Mouse (Mus musculus): ENCODE measurements around the gene Cntnap2. TPM values are rescaled to one million over a fixed set of nuclear protein-coding genes. Genes with fewer than 3 reads are reported as not detected.

Gene Cntnap2
- polyA plus RNA-seq, 1 experiment from 2014 or later, result 1.3 TPM

- Histone ChIP-seq H3K9me3 (ENCODE audit: control insufficient read depth, low read length) (no peaks in the 10 kb centered on the region), H3K4me1 (replicated peaks; ENCODE audit: control insufficient read depth, insufficient read depth, low read length) (no peaks in the 10 kb centered on the region), H3K36me3 (ENCODE audit: control insufficient read depth, insufficient read depth, low read length) (no peaks in the 10 kb centered on the region), H3K27me3 (replicated peaks; ENCODE audit: control insufficient read depth, insufficient read depth, low read length) (no peaks in the 10 kb centered on the region), H3K4me2 (ENCODE audit: low read length) (no peak overlapping the region), H3K4me3 (ENCODE audit: low read depth, low read length) (no peak overlapping the region), H3K9ac (ENCODE audit: low read length) (no peak overlapping the region), H3K27ac (ENCODE audit: low read depth) (no peak overlapping the region)
- ATAC-seq (replicated peaks; ENCODE audit: low FRiP score, low TSS enrichment, low read depth) (no peak), DNase-seq (ENCODE audit: low spot score) (no peak)
These were observed 529.9 kb downstream of the Cntnap2 start for GRCm38 (mm10) chr6:45589084-45589483.

- Histone ChIP-seq H3K27me3 (replicated peaks; ENCODE audit: control insufficient read depth, insufficient read depth, low read length) (no peaks in the 10 kb centered on the region), H3K9ac (ENCODE audit: low read length) (no peak overlapping the region), H3K4me2 (ENCODE audit: low read length) (no peak overlapping the region), H3K36me3 (ENCODE audit: control insufficient read depth, insufficient read depth, low read length) (no peaks in the 10 kb centered on the region), H3K9me3 (ENCODE audit: control insufficient read depth, low read length) (0 out of 2 replicates have a peak, but pooled peaks cover 2% of the 10 kb centered on the region), H3K4me3 (ENCODE audit: low read depth, low read length) (no peak overlapping the region), H3K27ac (ENCODE audit: low read depth) (no peak overlapping the region), H3K4me1 (replicated peaks; ENCODE audit: control insufficient read depth, insufficient read depth, low read length) (no peaks in the 10 kb centered on the region)
- ATAC-seq (replicated peaks; ENCODE audit: low FRiP score, low TSS enrichment, low read depth) (no peak), DNase-seq (ENCODE audit: low spot score) (no peak)
These were observed 587.9 kb downstream of the Cntnap2 start for GRCm38 (mm10) chr6:45647017-45647416.

- no peak for DNase-seq (ENCODE audit: low spot score)
- Histone ChIP-seq H3K4me2 (ENCODE audit: low read length) (no peak overlapping the region), H3K9ac (ENCODE audit: low read length) (no peak overlapping the region), H3K36me3 (ENCODE audit: control insufficient read depth, insufficient read depth, low read length) (no peaks in the 10 kb centered on the region), H3K9me3 (ENCODE audit: control insufficient read depth, low read length) (0 out of 2 replicates have a peak, but pooled peaks cover 2% of the 10 kb centered on the region), H3K27ac (ENCODE audit: low read depth) (no peak overlapping the region), H3K4me1 (replicated peaks; ENCODE audit: control insufficient read depth, insufficient read depth, low read length) (no peaks in the 10 kb centered on the region), H3K4me3 (ENCODE audit: low read depth, low read length) (no peak overlapping the region), H3K27me3 (replicated peaks; ENCODE audit: control insufficient read depth, insufficient read depth, low read length) (no peaks in the 10 kb centered on the region)
- no peak for ATAC-seq (replicated peaks; ENCODE audit: low FRiP score, low TSS enrichment, low read depth)
- WGBS, result 91% methylated on average over 2 of the region's 2 CpGs
These were observed 589.3 kb downstream of the Cntnap2 start for GRCm38 (mm10) chr6:45648419-45648818.

GRCm38 (mm10) chr6:45700287-45700686 is 641.1 kb downstream of the Cntnap2 start:
- no peak for DNase-seq (ENCODE audit: low spot score)
- Histone ChIP-seq H3K36me3 (ENCODE audit: control insufficient read depth, insufficient read depth, low read length) (no peaks in the 10 kb centered on the region), H3K4me1 (replicated peaks; ENCODE audit: control insufficient read depth, insufficient read depth, low read length) (no peaks in the 10 kb centered on the region), H3K27me3 (replicated peaks; ENCODE audit: control insufficient read depth, insufficient read depth, low read length) (no peaks in the 10 kb centered on the region), H3K27ac (ENCODE audit: low read depth) (no peak overlapping the region), H3K9me3 (ENCODE audit: control insufficient read depth, low read length) (no peaks in the 10 kb centered on the region), H3K9ac (ENCODE audit: low read length) (no peak overlapping the region), H3K4me2 (ENCODE audit: low read length) (no peak overlapping the region), H3K4me3 (ENCODE audit: low read depth, low read length) (no peak overlapping the region)
- no peak for ATAC-seq (replicated peaks; ENCODE audit: low FRiP score, low TSS enrichment, low read depth)

GRCm38 (mm10) chr6:45791612-45792011 is 732.5 kb downstream of the Cntnap2 start:
- no peak overlapping the region for H3K9ac ChIP-seq (ENCODE audit: low read length)
- no peak overlapping the region for H3K4me2 ChIP-seq (ENCODE audit: low read length)
- no peaks in the 10 kb centered on the region for H3K4me1 ChIP-seq (replicated peaks; ENCODE audit: control insufficient read depth, insufficient read depth, low read length)
- no peaks in the 10 kb centered on the region for H3K9me3 ChIP-seq (ENCODE audit: control insufficient read depth, low read length)
- no peaks in the 10 kb centered on the region for H3K36me3 ChIP-seq (ENCODE audit: control insufficient read depth, insufficient read depth, low read length)
- DNase-seq (ENCODE audit: low spot score) (no peak), ATAC-seq (replicated peaks; ENCODE audit: low FRiP score, low TSS enrichment, low read depth) (no peak)
- no peak overlapping the region for H3K4me3 ChIP-seq (ENCODE audit: low read depth, low read length)
- no peak overlapping the region for H3K27ac ChIP-seq (ENCODE audit: low read depth)
- no peaks in the 10 kb centered on the region for H3K27me3 ChIP-seq (replicated peaks; ENCODE audit: control insufficient read depth, insufficient read depth, low read length)

- 80% methylated on average over 4 of the region's 4 CpGs for WGBS
These were observed 782.6 kb downstream of the Cntnap2 start for GRCm38 (mm10) chr6:45841626-45842341.

GRCm38 (mm10) chr6:45843736-45844135 is 784.6 kb downstream of the Cntnap2 start:
- H3K9ac ChIP-seq (ENCODE audit: low read length), result no peak overlapping the region
- H3K27me3 ChIP-seq (replicated peaks; ENCODE audit: control insufficient read depth, insufficient read depth, low read length), result no peaks in the 10 kb centered on the region
- H3K9me3 ChIP-seq (ENCODE audit: control insufficient read depth, low read length), result no peaks in the 10 kb centered on the region
- no peak overlapping the region for H3K4me2 ChIP-seq (ENCODE audit: low read length)
- no peaks in the 10 kb centered on the region for H3K4me1 ChIP-seq (replicated peaks; ENCODE audit: control insufficient read depth, insufficient read depth, low read length)
- no peak overlapping the region for H3K27ac ChIP-seq (ENCODE audit: low read depth)
- H3K4me3 ChIP-seq (ENCODE audit: low read depth, low read length), result no peak overlapping the region
- 85% methylated on average over 1 of the region's 1 CpGs for WGBS
- no peaks in the 10 kb centered on the region for H3K36me3 ChIP-seq (ENCODE audit: control insufficient read depth, insufficient read depth, low read length)
- no peak for ATAC-seq (replicated peaks; ENCODE audit: low FRiP score, low TSS enrichment, low read depth)
- no peak for DNase-seq (ENCODE audit: low spot score)

More at GRCm38 (mm10) chr6:45841626-45842341, 782.6 kb downstream of the Cntnap2 start:
- no peak overlapping the region for H3K4me2 ChIP-seq (ENCODE audit: low read length)
- DNase-seq (ENCODE audit: low spot score), result no peak
- no peaks in the 10 kb centered on the region for H3K36me3 ChIP-seq (ENCODE audit: control insufficient read depth, insufficient read depth, low read length)
- no peaks in the 10 kb centered on the region for H3K9me3 ChIP-seq (ENCODE audit: control insufficient read depth, low read length)
- ATAC-seq (replicated peaks; ENCODE audit: low FRiP score, low TSS enrichment, low read depth), result no peak
- no peaks in the 10 kb centered on the region for H3K27me3 ChIP-seq (replicated peaks; ENCODE audit: control insufficient read depth, insufficient read depth, low read length)
- H3K4me1 ChIP-seq (replicated peaks; ENCODE audit: control insufficient read depth, insufficient read depth, low read length), result no peaks in the 10 kb centered on the region
- no peak overlapping the region for H3K27ac ChIP-seq (ENCODE audit: low read depth)
- no peak overlapping the region for H3K4me3 ChIP-seq (ENCODE audit: low read depth, low read length)
- no peak overlapping the region for H3K9ac ChIP-seq (ENCODE audit: low read length)

GRCm38 (mm10) chr6:45871409-45871992 is 812.3 kb downstream of the Cntnap2 start:
- DNase-seq (ENCODE audit: low spot score) (no peak), ATAC-seq (replicated peaks; ENCODE audit: low FRiP score, low TSS enrichment, low read depth) (no peak)
- WGBS, result 68% methylated on average over 3 of the region's 3 CpGs
- Histone ChIP-seq H3K9ac (ENCODE audit: low read length) (no peak overlapping the region), H3K27me3 (replicated peaks; ENCODE audit: control insufficient read depth, insufficient read depth, low read length) (no peaks in the 10 kb centered on the region), H3K27ac (ENCODE audit: low read depth) (no peak overlapping the region), H3K36me3 (ENCODE audit: control insufficient read depth, insufficient read depth, low read length) (no peaks in the 10 kb centered on the region), H3K9me3 (ENCODE audit: control insufficient read depth, low read length) (no peaks in the 10 kb centered on the region), H3K4me3 (ENCODE audit: low read depth, low read length) (no peak overlapping the region), H3K4me2 (ENCODE audit: low read length) (no peak overlapping the region), H3K4me1 (replicated peaks; ENCODE audit: control insufficient read depth, insufficient read depth, low read length) (no peaks in the 10 kb centered on the region)

- Histone ChIP-seq H3K9me3 (ENCODE audit: control insufficient read depth, low read length) (no peaks in the 10 kb centered on the region), H3K4me2 (ENCODE audit: low read length) (no peak overlapping the region), H3K4me3 (ENCODE audit: low read depth, low read length) (no peak overlapping the region), H3K9ac (ENCODE audit: low read length) (no peak overlapping the region), H3K27me3 (replicated peaks; ENCODE audit: control insufficient read depth, insufficient read depth, low read length) (no peaks in the 10 kb centered on the region), H3K36me3 (ENCODE audit: control insufficient read depth, insufficient read depth, low read length) (no peaks in the 10 kb centered on the region), H3K27ac (ENCODE audit: low read depth) (no peak overlapping the region), H3K4me1 (replicated peaks; ENCODE audit: control insufficient read depth, insufficient read depth, low read length) (no peaks in the 10 kb centered on the region)
- DNase-seq (ENCODE audit: low spot score) (no peak), ATAC-seq (replicated peaks; ENCODE audit: low FRiP score, low TSS enrichment, low read depth) (no peak)
- WGBS, result 72% methylated on average over 1 of the region's 1 CpGs
These were observed 826.3 kb downstream of the Cntnap2 start for GRCm38 (mm10) chr6:45885486-45885885.

Measured in intestine, embryonic 14.5 days (tissue).